17 mouse cellular contexts compared by ENCODE assay signal in genomic region chr11:86827476-86828245, GRCm38 (mm10). TPM values are rescaled to one million over a fixed set of nuclear protein-coding genes. Genes with fewer than 3 reads are reported as not detected.
DNase-seq lines count a peak whose midpoint lies in the region; ATAC-seq and TF ChIP-seq lines count a peak whose summit lies in the region.
"Had no signal": no experiment of that assay in that cellular context is flagged by ENCODE, and none has a peak within 500 bp of the region (broad histone marks: within the 10 kb centered on the region; RNA-seq: fewer than 3 reads in every experiment).

No protein-coding gene starts in this region.

- H3K4me1 ChIP-seq in heart, embryonic 15.5 days (replicated peaks) = peaks cover 6% of the 10 kb centered on the region
- H3K4me1 ChIP-seq in thymus, adult 2 months (replicated peaks; ENCODE audit: control insufficient read depth, insufficient read depth, low read length) = peaks cover 5% of the 10 kb centered on the region
- no peaks in the 10 kb centered on the region for H3K4me1 ChIP-seq in embryonic fibroblast, embryonic 13.5 days (ENCODE audit: control insufficient read depth, insufficient read depth, low read length)
- H3K4me1 ChIP-seq: embryonic facial prominence, embryonic 12.5 days; forebrain, embryonic 13.5 days; hindbrain, embryonic 15.5 days; limb, embryonic 12.5 days had no signal

- H3K27ac ChIP-seq in heart, embryonic 15.5 days = peak overlapping the region; percentile 65
- peak overlapping the region; percentile 60 for H3K27ac ChIP-seq in thymus, adult 2 months (ENCODE audit: control insufficient read depth, insufficient read depth, low read length)
- peak overlapping the region; percentile 56 for H3K27ac ChIP-seq in embryonic fibroblast, embryonic 13.5 days (ENCODE audit: insufficient read depth, low read length)
- H3K27ac ChIP-seq: embryonic facial prominence, embryonic 12.5 days; forebrain, embryonic 13.5 days; hindbrain, embryonic 15.5 days; limb, embryonic 12.5 days had no signal

- H3K27me3 ChIP-seq in heart, embryonic 15.5 days = no peaks in the 10 kb centered on the region
- no peaks in the 10 kb centered on the region for H3K27me3 ChIP-seq in thymus, adult 2 months (ENCODE audit: control insufficient read depth, insufficient read depth, low read length)
- H3K27me3 ChIP-seq: embryonic facial prominence, embryonic 12.5 days; forebrain, embryonic 13.5 days; hindbrain, embryonic 15.5 days; limb, embryonic 12.5 days had no signal

- H3K4me2 ChIP-seq in heart, embryonic 15.5 days = no peak overlapping the region
- H3K4me2 ChIP-seq: embryonic facial prominence, embryonic 12.5 days; forebrain, embryonic 13.5 days; hindbrain, embryonic 15.5 days; limb, embryonic 12.5 days had no signal

- no peak for TF ChIP-seq POLR2A in thymus, adult 2 months (IDR thresholded peaks at IDR 0.05; ENCODE audit: control insufficient read depth, extremely low read depth, insufficient read depth, low read length, poor library complexity)
- no peak for TF ChIP-seq POLR2A in embryonic fibroblast, embryonic 13.5 days (IDR thresholded peaks at IDR 0.05; ENCODE audit: low read depth, low read length)

- no peak for TF ChIP-seq CTCF in thymus, adult 2 months (IDR thresholded peaks at IDR 0.05; ENCODE audit: borderline replicate concordance, control insufficient read depth, extremely low read depth, insufficient read depth, low read length, poor library complexity)
- no peak for TF ChIP-seq CTCF in embryonic fibroblast, embryonic 13.5 days (IDR thresholded peaks at IDR 0.05; ENCODE audit: borderline replicate concordance, insufficient read depth, low read length)

- H3K9ac ChIP-seq in heart, embryonic 15.5 days = no peak overlapping the region
- H3K9ac ChIP-seq: embryonic facial prominence, embryonic 12.5 days; forebrain, embryonic 13.5 days; hindbrain, embryonic 15.5 days; limb, embryonic 12.5 days; liver, postnatal 0 days had no signal

- H3K9me3 ChIP-seq in heart, embryonic 15.5 days (replicated peaks) = no peaks in the 10 kb centered on the region
- H3K9me3 ChIP-seq: embryonic facial prominence, embryonic 12.5 days; forebrain, embryonic 13.5 days; hindbrain, embryonic 15.5 days; limb, embryonic 12.5 days had no signal

- ATAC-seq in heart, embryonic 15.5 days (replicated peaks; ENCODE audit: insufficient number of reproducible peaks, insufficient read depth, low FRiP score, low read depth) = no peak
- ATAC-seq: forebrain, embryonic 13.5 days; liver, postnatal 0 days had no signal

- H3K4me3 ChIP-seq in heart, embryonic 15.5 days = no peak overlapping the region
- no peak overlapping the region for H3K4me3 ChIP-seq in thymus, adult 2 months (ENCODE audit: control insufficient read depth, insufficient read depth, low read length)
- H3K4me3 ChIP-seq in embryonic fibroblast, embryonic 13.5 days (ENCODE audit: insufficient read depth, low read length) = no peak overlapping the region
- H3K4me3 ChIP-seq: embryonic facial prominence, embryonic 12.5 days; forebrain, embryonic 13.5 days; hindbrain, embryonic 15.5 days; limb, embryonic 12.5 days had no signal

- H3K36me3 ChIP-seq in heart, embryonic 15.5 days = no peaks in the 10 kb centered on the region
- no peaks in the 10 kb centered on the region for H3K36me3 ChIP-seq in thymus, adult 2 months (ENCODE audit: control insufficient read depth, insufficient read depth, low read length)
- H3K36me3 ChIP-seq: embryonic facial prominence, embryonic 12.5 days; hindbrain, embryonic 15.5 days; limb, embryonic 12.5 days had no signal

- 60% methylated on average over 2 of the region's 2 CpGs for WGBS in heart, embryonic 15.5 days
- WGBS in thymus, adult 2 months = 41% methylated on average over 2 of the region's 2 CpGs

- DNase-seq in heart, postnatal 4 days = no peak
- no peak for DNase-seq in thymus, adult 2 months
- DNase-seq in thymus, adult 18-20 months = no peak
- DNase-seq in retina, postnatal 1 day = no peak
- DNase-seq in cerebellum, postnatal 25 days = no peak
- DNase-seq: cerebellum, adult 9-10 months; gastrocnemius, postnatal 10 days; layer of hippocampus, postnatal 36 days; liver, postnatal 0 days; spleen, adult 18-20 months; thymus, postnatal 14 days had no signal

RNA-seq across cellular contexts. Expression of gene Dhx40, which starts 20.1 kb away (rescaled TPM):
- polyA plus RNA-seq in heart, embryonic 15.5 days (2015; fragmentation: Nextera tagmentation; extraction: Ambion mirVana) = 13.7 and 15.5 TPM in 2 replicates
- total RNA-seq in heart, postnatal 4 days (2021) = 10 to 100 TPM; 17.6 to 19.2 TPM
- polyA plus RNA-seq in thymus, adult 2 months (2012; rRNA removed) = 4.6 and 5.4 TPM in 2 replicates
- polyA plus RNA-seq in embryonic fibroblast, embryonic 13.5 days (2011; ENCODE audit: insufficient read length, low read depth, missing spikeins) = 33.7 and 38.9 TPM in 2 replicates
